Mouse (Mus musculus) layer of hippocampus, adult 8-10 months (tissue): ENCODE measurements around the gene Olfr97. TPM values are rescaled to one million over a fixed set of nuclear protein-coding genes. Genes with fewer than 3 reads are reported as not detected.

ENCODE experiments used
- DNase-seq, 2 experiments: peaks; one replicate each; pipeline ENCODE4 v3.0.0; 2022; ENCODE audit warnings: low spot score in 2 of 2
- total RNA-seq, 4 experiments: library from RNA; stranded (reverse); gene quantifications; 2 replicates each; pipeline ENCODE4 v1.2.4; 2022

Olfr97 gene
- total RNA-seq, 4 experiments from 2014 or later, result not detected

DNA sequence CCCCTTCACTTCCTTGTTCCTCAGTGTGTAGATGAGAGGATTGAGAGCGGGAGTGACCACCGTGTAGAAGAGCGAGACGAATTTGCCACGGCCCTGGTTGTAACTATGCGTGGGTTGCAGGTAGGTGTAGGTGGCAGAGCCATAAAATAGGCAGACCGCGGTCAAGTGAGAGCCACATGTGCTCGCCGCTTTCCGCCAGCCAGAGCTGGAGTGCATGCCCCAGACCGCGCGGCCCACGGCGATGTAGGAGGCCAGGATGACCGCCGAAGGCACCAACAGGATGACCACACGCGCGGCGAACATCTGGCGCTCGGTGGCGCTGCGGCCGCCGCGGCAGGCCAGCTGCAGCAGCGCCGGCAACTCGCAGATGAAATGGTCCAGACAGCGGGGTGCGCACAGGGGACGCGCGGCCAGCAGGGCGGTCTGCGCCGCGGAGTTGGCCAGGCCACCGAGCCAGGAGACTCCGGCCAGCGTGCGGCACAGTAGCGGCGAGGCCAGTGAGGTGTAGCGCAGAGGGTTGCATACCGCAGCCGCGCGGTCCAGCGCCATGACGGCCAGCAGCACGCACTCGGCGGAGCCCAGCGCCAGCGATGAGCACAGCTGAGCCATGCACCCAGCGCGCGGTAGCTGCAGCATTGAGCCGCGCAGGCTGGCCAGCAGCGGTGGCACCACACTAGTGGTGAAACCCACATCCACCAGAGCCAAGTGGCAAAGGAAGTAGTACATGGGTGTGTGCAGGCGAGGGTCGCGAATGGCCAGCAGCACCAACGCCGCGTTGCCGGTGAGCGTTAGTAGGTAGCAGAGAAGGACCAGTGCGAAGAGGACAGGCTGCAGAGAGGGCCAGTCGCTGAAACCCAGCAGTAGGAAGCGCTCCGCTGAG, 40.0 kb downstream of the Olfr97 start:
- DNase-seq, result peak in 1 of 2 experiments; percentile 27

DNA sequence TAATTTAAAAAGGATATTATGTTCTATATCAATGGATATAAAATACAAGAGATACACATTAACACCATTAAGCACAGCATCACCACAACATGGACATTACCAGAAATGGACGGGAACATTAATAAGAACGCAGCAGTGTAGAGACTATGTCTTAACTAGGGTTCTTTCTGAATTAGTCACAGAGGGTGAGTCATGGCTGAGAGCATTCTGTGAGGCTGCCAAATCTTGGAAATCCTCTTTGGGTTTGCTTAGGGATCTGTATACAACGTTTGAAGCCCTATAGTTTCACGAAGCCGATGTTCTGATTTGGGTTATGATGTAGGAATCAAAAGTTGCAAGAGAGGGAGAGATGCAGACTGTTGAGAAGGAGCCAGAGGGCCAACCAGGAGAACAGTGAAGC, 42.3 kb downstream of the Olfr97 start:
- no peak for DNase-seq

- no peak for DNase-seq
Observed at GRCm38 (mm10) chr17:37193656-37194055, 43.5 kb downstream of the Olfr97 start, which contains the start of gene Ubd. Gene Ubd (plus strand): TSS chr17:37193892.

GRCm38 (mm10) chr17:37193032-37193431, 44.1 kb downstream of the Olfr97 start:
- no peak for DNase-seq

DNA sequence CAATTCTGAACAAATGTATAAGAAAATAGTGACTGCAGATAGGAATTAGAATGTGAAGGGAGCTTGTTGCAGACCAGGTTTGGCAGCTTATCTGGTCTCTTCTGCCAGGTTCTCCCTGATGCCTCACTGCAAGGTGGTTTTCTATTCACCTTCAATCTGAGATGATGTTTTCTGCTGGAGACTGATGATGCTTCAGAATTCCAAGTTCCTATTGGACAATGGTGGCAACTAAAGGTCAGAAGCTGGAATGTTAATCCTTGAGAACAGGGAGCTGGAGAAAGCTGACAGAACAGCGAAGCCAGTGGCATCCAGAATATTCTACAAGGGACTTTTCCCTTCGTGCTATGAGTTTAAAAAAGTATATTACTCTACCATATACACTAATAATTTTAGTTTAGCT, 46.4 kb downstream of the Olfr97 start:
- no peak for DNase-seq

GRCm38 (mm10) chr17:37185474-37185873, 51.7 kb downstream of the Olfr97 start:
- no peak for DNase-seq

Other genes starting within 250 kb of the Olfr97 start
- 1 to 10 TPM in 2 of 4 experiments, under 1 TPM in 2; 0.49 to 1.6 (median 0.91) TPM for gene H2-M5, start 247.8 kb downstream of the Olfr97 start, total RNA-seq
- gene Zfp57, start 236.2 kb downstream of the Olfr97 start, total RNA-seq, result 10 to 100 TPM in 2 of 4 experiments, 1 to 10 TPM in 2; 8.9 to 10.8 (median 9.8) TPM
- gene Mog, start 213.9 kb downstream of the Olfr97 start, total RNA-seq, result 10 to 100 TPM; 35.6 to 57.5 (median 47.8) TPM
- 100 to 1,000 TPM; 595 to 693 (median 673) TPM for gene Gabbr1, start 191.4 kb downstream of the Olfr97 start, total RNA-seq
- not detected for gene Olfr90, start 148.8 kb downstream of the Olfr97 start, total RNA-seq
- not detected for gene Olfr91, start 139.1 kb downstream of the Olfr97 start, total RNA-seq
- not detected for gene Olfr92, start 117.2 kb downstream of the Olfr97 start, total RNA-seq
- not detected for gene Olfr93, start 75.8 kb downstream of the Olfr97 start, total RNA-seq
- not detected for gene Ubd, start 43.4 kb downstream of the Olfr97 start, total RNA-seq
- not detected for gene Olfr94, start 36.3 kb downstream of the Olfr97 start, total RNA-seq
- not detected for gene Olfr95, start 24.2 kb downstream of the Olfr97 start, total RNA-seq
- gene Olfr96, start 17.2 kb downstream of the Olfr97 start, total RNA-seq, result not detected
- gene Olfr98, start 26.4 kb upstream of the Olfr97 start, total RNA-seq, result not detected
- gene H2-M3, start 32.9 kb upstream of the Olfr97 start, total RNA-seq, result 1 to 10 TPM; 2.4 to 6.3 (median 4.2) TPM
- not detected for gene Olfr99, start 46.1 kb upstream of the Olfr97 start, total RNA-seq
- gene Olfr101, start 67.0 kb upstream of the Olfr97 start, total RNA-seq, result not detected
- not detected for gene Olfr102, start 79.7 kb upstream of the Olfr97 start, total RNA-seq
- gene Olfr103, start 102.4 kb upstream of the Olfr97 start, total RNA-seq, result not detected
- not detected for gene Olfr104-ps, start 122.3 kb upstream of the Olfr97 start, total RNA-seq
- gene Olfr105-ps, start 141.7 kb upstream of the Olfr97 start, total RNA-seq, result not detected
- gene Olfr106-ps, start 153.1 kb upstream of the Olfr97 start, total RNA-seq, result not detected
- gene Olfr107, start 161.9 kb upstream of the Olfr97 start, total RNA-seq, result not detected
- not detected for gene Olfr108, start 208.2 kb upstream of the Olfr97 start, total RNA-seq
- not detected for gene Olfr109, start 221.6 kb upstream of the Olfr97 start, total RNA-seq
- gene H2-M2, start 246.2 kb upstream of the Olfr97 start, total RNA-seq, result not detected